Mouse (Mus musculus): Measurements from ENCODE around the gene Irs2. TPM values are rescaled to one million over a fixed set of nuclear protein-coding genes. Genes with fewer than 3 reads are reported as not detected.

The Irs2 gene
- polyA plus RNA-seq, 1 experiment from 2014 or later: 6.1 TPM

GRCm38 (mm10) chr8:11011787-11012485 lies 3.7 kb upstream of the Irs2 start:
- no peak overlapping the region for H3K9ac ChIP-seq (replicated peaks; ENCODE audit: low read depth, low read length)
- no peaks in the 10 kb centered on the region for H3K27me3 ChIP-seq (ENCODE audit: control insufficient read depth, insufficient read depth, low read length)
- no peak overlapping the region for H3K4me3 ChIP-seq (ENCODE audit: low read depth, low read length)
- H3K4me1 ChIP-seq (ENCODE audit: control insufficient read depth, insufficient read depth, low read length): peaks cover 11% of the 10 kb centered on the region; the same call in 1 of the 2 replicates
- H3K36me3 ChIP-seq (ENCODE audit: control insufficient read depth, insufficient read depth, low read length): no peaks in the 10 kb centered on the region
- no peak for ATAC-seq (ENCODE audit: low read depth)
- H3K9me3 ChIP-seq (ENCODE audit: control insufficient read depth, low read length): no peaks in the 10 kb centered on the region
- WGBS: 86% methylated on average over 3 of the region's 3 CpGs
- H3K27ac ChIP-seq (ENCODE audit: low read depth, low read length): no peak overlapping the region
- H3K4me2 ChIP-seq (ENCODE audit: low read depth, low read length): no peak overlapping the region

- Histone ChIP-seq H3K36me3 (ENCODE audit: control insufficient read depth, insufficient read depth, low read length) (no peaks in the 10 kb centered on the region), H3K9me3 (ENCODE audit: control insufficient read depth, low read length) (no peaks in the 10 kb centered on the region), H3K4me1 (ENCODE audit: control insufficient read depth, insufficient read depth, low read length) (peaks cover 20% of the 10 kb centered on the region), H3K4me3 (ENCODE audit: low read depth, low read length) (no peak overlapping the region), H3K4me2 (ENCODE audit: low read depth, low read length) (no peak overlapping the region), H3K9ac (replicated peaks; ENCODE audit: low read depth, low read length) (no peak overlapping the region), H3K27ac (ENCODE audit: low read depth, low read length) (0 out of 2 replicates have a peak overlapping the region, but pooled peaks have one; percentile 36), H3K27me3 (ENCODE audit: control insufficient read depth, insufficient read depth, low read length) (no peaks in the 10 kb centered on the region)
- WGBS: 16% methylated on average over 11 of the region's 11 CpGs
- no peak for ATAC-seq (ENCODE audit: low read depth)
Measured at GRCm38 (mm10) chr8:11010913-11011605, 2.8 kb upstream of the Irs2 start.

- no peaks in the 10 kb centered on the region for H3K9me3 ChIP-seq (ENCODE audit: control insufficient read depth, low read length)
- peaks cover 26% of the 10 kb centered on the region for H3K4me1 ChIP-seq (ENCODE audit: control insufficient read depth, insufficient read depth, low read length)
- H3K36me3 ChIP-seq (ENCODE audit: control insufficient read depth, insufficient read depth, low read length): no peaks in the 10 kb centered on the region
- H3K27ac ChIP-seq (ENCODE audit: low read depth, low read length): peak overlapping the region; percentile 99; the same call in 1 of the 2 replicates
- no peak overlapping the region for H3K4me3 ChIP-seq (ENCODE audit: low read depth, low read length)
- 37% methylated on average over 11 of the region's 11 CpGs for WGBS
- H3K9ac ChIP-seq (replicated peaks; ENCODE audit: low read depth, low read length): no peak overlapping the region
- ATAC-seq (ENCODE audit: low read depth): no peak
- H3K27me3 ChIP-seq (ENCODE audit: control insufficient read depth, insufficient read depth, low read length): no peaks in the 10 kb centered on the region
- peak overlapping the region; percentile 89 for H3K4me2 ChIP-seq (ENCODE audit: low read depth, low read length)
Measured at GRCm38 (mm10) chr8:11010398-11010797, 2.1 kb upstream of the Irs2 start.

GRCm38 (mm10) chr8:11009431-11010071 lies 1.3 kb upstream of the Irs2 start:
- H3K4me1 ChIP-seq (ENCODE audit: control insufficient read depth, insufficient read depth, low read length): peaks cover 35% of the 10 kb centered on the region
- H3K9ac ChIP-seq (replicated peaks; ENCODE audit: low read depth, low read length): peak overlapping the region; percentile 93
- H3K4me2 ChIP-seq (ENCODE audit: low read depth, low read length): peak overlapping the region; percentile 89
- H3K9me3 ChIP-seq (ENCODE audit: control insufficient read depth, low read length): no peaks in the 10 kb centered on the region
- peak overlapping the region; percentile 74 for H3K4me3 ChIP-seq (ENCODE audit: low read depth, low read length)
- H3K27ac ChIP-seq (ENCODE audit: low read depth, low read length): peak overlapping the region; percentile 99
- no peaks in the 10 kb centered on the region for H3K36me3 ChIP-seq (ENCODE audit: control insufficient read depth, insufficient read depth, low read length)
- under 1% methylated on average over 55 of the region's 62 CpGs for WGBS
- H3K27me3 ChIP-seq (ENCODE audit: control insufficient read depth, insufficient read depth, low read length): no peaks in the 10 kb centered on the region
- ATAC-seq (ENCODE audit: low read depth): peak; percentile 61

- Histone ChIP-seq H3K27ac (ENCODE audit: low read depth, low read length) (peak overlapping the region; percentile 99), H3K4me2 (ENCODE audit: low read depth, low read length) (peak overlapping the region; percentile 96), H3K9ac (replicated peaks; ENCODE audit: low read depth, low read length) (peak overlapping the region; percentile 93), H3K27me3 (ENCODE audit: control insufficient read depth, insufficient read depth, low read length) (no peaks in the 10 kb centered on the region), H3K9me3 (ENCODE audit: control insufficient read depth, low read length) (no peaks in the 10 kb centered on the region), H3K36me3 (ENCODE audit: control insufficient read depth, insufficient read depth, low read length) (no peaks in the 10 kb centered on the region), H3K4me3 (ENCODE audit: low read depth, low read length) (peak overlapping the region; percentile 74), H3K4me1 (ENCODE audit: control insufficient read depth, insufficient read depth, low read length) (peaks cover 41% of the 10 kb centered on the region)
- WGBS: 0% methylated on average over 36 of the region's 73 CpGs
- ATAC-seq (ENCODE audit: low read depth): peak; percentile 92
Measured at GRCm38 (mm10) chr8:11008842-11009420, 673 bp upstream of the Irs2 start.

GRCm38 (mm10) chr8:11007581-11008378 lies 478 bp downstream of the Irs2 start:
- Histone ChIP-seq H3K4me3 (ENCODE audit: low read depth, low read length) (peak overlapping the region; percentile 74), H3K9ac (replicated peaks; ENCODE audit: low read depth, low read length) (peak overlapping the region; percentile 76), H3K27me3 (ENCODE audit: control insufficient read depth, insufficient read depth, low read length) (no peaks in the 10 kb centered on the region), H3K27ac (ENCODE audit: low read depth, low read length) (peak overlapping the region; percentile 95), H3K9me3 (ENCODE audit: control insufficient read depth, low read length) (no peaks in the 10 kb centered on the region), H3K4me1 (ENCODE audit: control insufficient read depth, insufficient read depth, low read length) (peaks cover 52% of the 10 kb centered on the region), H3K4me2 (ENCODE audit: low read depth, low read length) (peak overlapping the region; percentile 96), H3K36me3 (ENCODE audit: control insufficient read depth, insufficient read depth, low read length) (no peaks in the 10 kb centered on the region)
- WGBS: under 1% methylated on average over 85 of the region's 88 CpGs
- ATAC-seq (ENCODE audit: low read depth): no peak

- H3K4me3 ChIP-seq (ENCODE audit: low read depth, low read length): peak overlapping the region; percentile 74
- no peaks in the 10 kb centered on the region for H3K27me3 ChIP-seq (ENCODE audit: control insufficient read depth, insufficient read depth, low read length)
- WGBS: 1% methylated on average over 26 of the region's 56 CpGs
- H3K9me3 ChIP-seq (ENCODE audit: control insufficient read depth, low read length): no peaks in the 10 kb centered on the region
- peaks cover 59% of the 10 kb centered on the region for H3K4me1 ChIP-seq (ENCODE audit: control insufficient read depth, insufficient read depth, low read length)
- H3K27ac ChIP-seq (ENCODE audit: low read depth, low read length): peak overlapping the region; percentile 95
- ATAC-seq (ENCODE audit: low read depth): peak; percentile 49
- no peaks in the 10 kb centered on the region for H3K36me3 ChIP-seq (ENCODE audit: control insufficient read depth, insufficient read depth, low read length)
- peak overlapping the region; percentile 96 for H3K4me2 ChIP-seq (ENCODE audit: low read depth, low read length)
- H3K9ac ChIP-seq (replicated peaks; ENCODE audit: low read depth, low read length): peak overlapping the region; percentile 76
Measured at GRCm38 (mm10) chr8:11007001-11007580, 1.2 kb downstream of the Irs2 start.

- ATAC-seq (ENCODE audit: low read depth): no peak
- Histone ChIP-seq H3K27ac (ENCODE audit: low read depth, low read length) (no peak overlapping the region), H3K4me1 (ENCODE audit: control insufficient read depth, insufficient read depth, low read length) (peaks cover 67% of the 10 kb centered on the region), H3K9me3 (ENCODE audit: control insufficient read depth, low read length) (no peaks in the 10 kb centered on the region), H3K36me3 (ENCODE audit: control insufficient read depth, insufficient read depth, low read length) (no peaks in the 10 kb centered on the region), H3K4me3 (ENCODE audit: low read depth, low read length) (peak overlapping the region; percentile 74), H3K4me2 (ENCODE audit: low read depth, low read length) (peak overlapping the region; percentile 96), H3K27me3 (ENCODE audit: control insufficient read depth, insufficient read depth, low read length) (no peaks in the 10 kb centered on the region), H3K9ac (replicated peaks; ENCODE audit: low read depth, low read length) (peak overlapping the region; percentile 76)
- 85% methylated on average over 9 of the region's 9 CpGs for WGBS
Measured at GRCm38 (mm10) chr8:11006276-11006630, 2.0 kb downstream of the Irs2 start.
